Mouse (Mus musculus): Measurements from ENCODE around the gene Tmem56. TPM values are rescaled to one million over a fixed set of nuclear protein-coding genes. Genes with fewer than 3 reads are reported as not detected.
A peak's percentile ranks its signal among the peaks of the same experiment; 100 is the strongest.

Tmem56 gene
- 1.5 and 1.6 TPM in 2 replicates for polyA plus RNA-seq (2015; fragmentation: Nextera tagmentation; extraction: Ambion mirVana)

GRCm38 (mm10) chr3:121282998-121283397, at the start of gene Tmem56:
Gene Tmem56 (minus strand): TSS chr3:121283098.
- H3K4me1 ChIP-seq (ENCODE audit: insufficient read depth, low read length): no peaks in the 10 kb centered on the region
- no peak for ATAC-seq (ENCODE audit: low FRiP score, low TSS enrichment)
- no peaks in the 10 kb centered on the region for H3K36me3 ChIP-seq (ENCODE audit: insufficient read depth, low read length)
- H3K9ac ChIP-seq (replicated peaks; ENCODE audit: low read length): no peak within 1 kb of the TSS
- H3K9me3 ChIP-seq (ENCODE audit: low read length): no peaks in the 10 kb centered on the region
- 86% methylated on average over 4 of the region's 4 CpGs for WGBS
- no peaks in the 10 kb centered on the region for H3K27me3 ChIP-seq (ENCODE audit: insufficient read depth, low read length)
- H3K4me2 ChIP-seq (replicated peaks; ENCODE audit: low read depth, low read length): no peak within 1 kb of the TSS
- no peak within 1 kb of the TSS for H3K4me3 ChIP-seq (ENCODE audit: low read length)
- H3K27ac ChIP-seq (ENCODE audit: low read length): no peak within 1 kb of the TSS

- H3K27ac ChIP-seq (ENCODE audit: low read length): no peak overlapping the region
- no peak for ATAC-seq (ENCODE audit: low FRiP score, low TSS enrichment)
- 0 out of 2 replicates have a peak, but pooled peaks cover 3% of the 10 kb centered on the region for H3K36me3 ChIP-seq (ENCODE audit: insufficient read depth, low read length)
- 0 out of 2 replicates have a peak, but pooled peaks cover 3% of the 10 kb centered on the region for H3K4me1 ChIP-seq (ENCODE audit: insufficient read depth, low read length)
- H3K4me2 ChIP-seq (replicated peaks; ENCODE audit: low read depth, low read length): no peak overlapping the region
- H3K4me3 ChIP-seq (ENCODE audit: low read length): no peak overlapping the region
- no peaks in the 10 kb centered on the region for H3K27me3 ChIP-seq (ENCODE audit: insufficient read depth, low read length)
- no peak overlapping the region for H3K9ac ChIP-seq (replicated peaks; ENCODE audit: low read length)
- no peaks in the 10 kb centered on the region for H3K9me3 ChIP-seq (ENCODE audit: low read length)
- 67% methylated on average over 7 of the region's 7 CpGs for WGBS
Measured at GRCm38 (mm10) chr3:121330244-121330646, 47.3 kb upstream of the Tmem56 start.

GRCm38 (mm10) chr3:121329647-121330046, 46.7 kb upstream of the Tmem56 start:
- Histone ChIP-seq H3K4me3 (ENCODE audit: low read length) (no peak overlapping the region), H3K9ac (replicated peaks; ENCODE audit: low read length) (no peak overlapping the region), H3K27me3 (ENCODE audit: insufficient read depth, low read length) (no peaks in the 10 kb centered on the region), H3K4me2 (replicated peaks; ENCODE audit: low read depth, low read length) (no peak overlapping the region), H3K27ac (ENCODE audit: low read length) (no peak overlapping the region), H3K36me3 (ENCODE audit: insufficient read depth, low read length) (0 out of 2 replicates have a peak, but pooled peaks cover 3% of the 10 kb centered on the region), H3K4me1 (ENCODE audit: insufficient read depth, low read length) (0 out of 2 replicates have a peak, but pooled peaks cover 3% of the 10 kb centered on the region), H3K9me3 (ENCODE audit: low read length) (no peaks in the 10 kb centered on the region)
- 64% methylated on average over 10 of the region's 10 CpGs for WGBS
- no peak for ATAC-seq (ENCODE audit: low FRiP score, low TSS enrichment)

- no peak overlapping the region for H3K4me2 ChIP-seq (replicated peaks; ENCODE audit: low read depth, low read length)
- 0 out of 2 replicates have a peak, but pooled peaks cover 3% of the 10 kb centered on the region for H3K4me1 ChIP-seq (ENCODE audit: insufficient read depth, low read length)
- H3K9me3 ChIP-seq (ENCODE audit: low read length): no peaks in the 10 kb centered on the region
- H3K27ac ChIP-seq (ENCODE audit: low read length): no peak overlapping the region
- H3K36me3 ChIP-seq (ENCODE audit: insufficient read depth, low read length): peaks cover 5% of the 10 kb centered on the region; the same call in 1 of the 2 replicates
- H3K27me3 ChIP-seq (ENCODE audit: insufficient read depth, low read length): no peaks in the 10 kb centered on the region
- H3K4me3 ChIP-seq (ENCODE audit: low read length): no peak overlapping the region
- WGBS: 76% methylated on average over 5 of the region's 5 CpGs
- H3K9ac ChIP-seq (replicated peaks; ENCODE audit: low read length): no peak overlapping the region
- ATAC-seq (ENCODE audit: low FRiP score, low TSS enrichment): no peak
Measured at GRCm38 (mm10) chr3:121327406-121327805, 44.5 kb upstream of the Tmem56 start.

- no peak for ATAC-seq (ENCODE audit: low FRiP score, low TSS enrichment)
- Histone ChIP-seq H3K27ac (ENCODE audit: low read length) (no peak overlapping the region), H3K4me2 (replicated peaks; ENCODE audit: low read depth, low read length) (no peak overlapping the region), H3K9me3 (ENCODE audit: low read length) (no peaks in the 10 kb centered on the region), H3K9ac (replicated peaks; ENCODE audit: low read length) (no peak overlapping the region), H3K4me1 (ENCODE audit: insufficient read depth, low read length) (no peaks in the 10 kb centered on the region), H3K4me3 (ENCODE audit: low read length) (no peak overlapping the region), H3K36me3 (ENCODE audit: insufficient read depth, low read length) (peaks cover 3% of the 10 kb centered on the region; the same call in 1 of the 2 replicates), H3K27me3 (ENCODE audit: insufficient read depth, low read length) (no peaks in the 10 kb centered on the region)
- 97% methylated on average over 15 of the region's 15 CpGs for WGBS
Measured at GRCm38 (mm10) chr3:121323371-121323770, 40.5 kb upstream of the Tmem56 start.

- H3K27ac ChIP-seq (ENCODE audit: low read length): no peak overlapping the region
- no peaks in the 10 kb centered on the region for H3K4me1 ChIP-seq (ENCODE audit: insufficient read depth, low read length)
- ATAC-seq (ENCODE audit: low FRiP score, low TSS enrichment): no peak
- WGBS: 93% methylated on average over 1 of the region's 1 CpGs
- no peaks in the 10 kb centered on the region for H3K27me3 ChIP-seq (ENCODE audit: insufficient read depth, low read length)
- H3K4me3 ChIP-seq (ENCODE audit: low read length): no peak overlapping the region
- H3K36me3 ChIP-seq (ENCODE audit: insufficient read depth, low read length): peaks cover 2% of the 10 kb centered on the region; the same call in 1 of the 2 replicates
- no peak overlapping the region for H3K9ac ChIP-seq (replicated peaks; ENCODE audit: low read length)
- H3K9me3 ChIP-seq (ENCODE audit: low read length): no peaks in the 10 kb centered on the region; the same call in 1 of the 2 replicates
- H3K4me2 ChIP-seq (replicated peaks; ENCODE audit: low read depth, low read length): no peak overlapping the region
Measured at GRCm38 (mm10) chr3:121320896-121321295, 38.0 kb upstream of the Tmem56 start.

- Histone ChIP-seq H3K9me3 (ENCODE audit: low read length) (no peaks in the 10 kb centered on the region; the same call in 1 of the 2 replicates), H3K4me3 (ENCODE audit: low read length) (no peak overlapping the region), H3K27ac (ENCODE audit: low read length) (no peak overlapping the region), H3K9ac (replicated peaks; ENCODE audit: low read length) (no peak overlapping the region), H3K4me1 (ENCODE audit: insufficient read depth, low read length) (no peaks in the 10 kb centered on the region), H3K36me3 (ENCODE audit: insufficient read depth, low read length) (peaks cover 2% of the 10 kb centered on the region; the same call in 1 of the 2 replicates), H3K4me2 (replicated peaks; ENCODE audit: low read depth, low read length) (no peak overlapping the region), H3K27me3 (ENCODE audit: insufficient read depth, low read length) (no peaks in the 10 kb centered on the region)
- WGBS: 85% methylated on average over 6 of the region's 6 CpGs
- no peak for ATAC-seq (ENCODE audit: low FRiP score, low TSS enrichment)
Measured at GRCm38 (mm10) chr3:121319906-121320305, 37.0 kb upstream of the Tmem56 start.

- Histone ChIP-seq H3K9ac (replicated peaks; ENCODE audit: low read length) (no peak overlapping the region), H3K4me1 (ENCODE audit: insufficient read depth, low read length) (peaks cover 12% of the 10 kb centered on the region; the same call in 1 of the 2 replicates), H3K27me3 (ENCODE audit: insufficient read depth, low read length) (no peaks in the 10 kb centered on the region), H3K4me3 (ENCODE audit: low read length) (no peak overlapping the region), H3K27ac (ENCODE audit: low read length) (no peak overlapping the region), H3K36me3 (ENCODE audit: insufficient read depth, low read length) (no peaks in the 10 kb centered on the region), H3K9me3 (ENCODE audit: low read length) (no peaks in the 10 kb centered on the region; the same call in 1 of the 2 replicates), H3K4me2 (replicated peaks; ENCODE audit: low read depth, low read length) (no peak overlapping the region)
- 97% methylated on average over 7 of the region's 7 CpGs for WGBS
- ATAC-seq (ENCODE audit: low FRiP score, low TSS enrichment): no peak
Measured at GRCm38 (mm10) chr3:121315498-121315897, 32.6 kb upstream of the Tmem56 start.

- no peak for ATAC-seq (ENCODE audit: low FRiP score, low TSS enrichment)
- 70% methylated on average over 6 of the region's 6 CpGs for WGBS
- Histone ChIP-seq H3K36me3 (ENCODE audit: insufficient read depth, low read length) (no peaks in the 10 kb centered on the region), H3K4me2 (replicated peaks; ENCODE audit: low read depth, low read length) (no peak overlapping the region), H3K9ac (replicated peaks; ENCODE audit: low read length) (no peak overlapping the region), H3K9me3 (ENCODE audit: low read length) (no peaks in the 10 kb centered on the region; the same call in 1 of the 2 replicates), H3K4me3 (ENCODE audit: low read length) (no peak overlapping the region), H3K27ac (ENCODE audit: low read length) (no peak overlapping the region), H3K27me3 (ENCODE audit: insufficient read depth, low read length) (no peaks in the 10 kb centered on the region), H3K4me1 (ENCODE audit: insufficient read depth, low read length) (peaks cover 12% of the 10 kb centered on the region; the same call in 1 of the 2 replicates)
Measured at GRCm38 (mm10) chr3:121314149-121314548, 31.3 kb upstream of the Tmem56 start.

- WGBS: 45% methylated on average over 9 of the region's 9 CpGs
- H3K4me1 ChIP-seq (ENCODE audit: insufficient read depth, low read length): peaks cover 12% of the 10 kb centered on the region; the same call in 1 of the 2 replicates
- no peaks in the 10 kb centered on the region; the same call in 1 of the 2 replicates for H3K9me3 ChIP-seq (ENCODE audit: low read length)
- H3K27me3 ChIP-seq (ENCODE audit: insufficient read depth, low read length): no peaks in the 10 kb centered on the region
- peak; percentile 33; the same call in 1 of the 2 replicates for ATAC-seq (ENCODE audit: low FRiP score, low TSS enrichment)
- H3K27ac ChIP-seq (ENCODE audit: low read length): no peak overlapping the region
- H3K9ac ChIP-seq (replicated peaks; ENCODE audit: low read length): no peak overlapping the region
- H3K4me2 ChIP-seq (replicated peaks; ENCODE audit: low read depth, low read length): 0 out of 2 replicates have a peak overlapping the region, but pooled peaks have one; percentile 3
- no peaks in the 10 kb centered on the region for H3K36me3 ChIP-seq (ENCODE audit: insufficient read depth, low read length)
- H3K4me3 ChIP-seq (ENCODE audit: low read length): no peak overlapping the region
Measured at GRCm38 (mm10) chr3:121312979-121313378, 30.1 kb upstream of the Tmem56 start.
